Mouse (Mus musculus) hindbrain, embryonic 11.5 days (tissue): ENCODE measurements around the gene Zdhhc7. TPM values are rescaled to one million over a fixed set of nuclear protein-coding genes. Genes with fewer than 3 reads are reported as not detected.

ENCODE experiments used
- ATAC-seq: fragments of 200-750 bp; cut with Nextera tagmentation; 2 replicates; pipeline ENCODE4 v1.8.0; 2017; ENCODE audit warnings: mild to moderate bottlenecking, moderate TSS enrichment, moderate library complexity; ENCODE audit not compliant: low FRiP score
- DNase-seq: peaks from one replicate; pipeline ENCODE4 v3.0.0-alpha.2; 2015; ENCODE audit warnings: low spot score
- H3K27ac ChIP-seq: fragments of 300-500 bp; sonication (generic); 2 replicates; pipeline ENCODE4 v1.5.1; 2014; ENCODE audit warnings: mild to moderate bottlenecking, low read depth, low read length
- H3K27me3 ChIP-seq: fragments of 300-500 bp; sonication (generic); 2 replicates; pipeline ENCODE4 v1.6.1; 2014; ENCODE audit warnings: mild to moderate bottlenecking, low read length, moderate library complexity, mixed read lengths; ENCODE audit not compliant: control insufficient read depth, insufficient read depth
- H3K36me3 ChIP-seq: fragments of 300-500 bp; sonication (generic); 2 replicates; pipeline ENCODE4 v1.6.1; 2014; ENCODE audit warnings: mild to moderate bottlenecking, low read length, moderate library complexity, mixed read lengths; ENCODE audit not compliant: control insufficient read depth, insufficient read depth
- H3K4me1 ChIP-seq: fragments of 300-500 bp; sonication (generic); replicated peaks from 2 replicates; pipeline ENCODE4 v1.6.1; 2014; ENCODE audit warnings: low read length, mixed read lengths; ENCODE audit not compliant: control insufficient read depth, insufficient read depth
- H3K4me2 ChIP-seq: fragments of 300-500 bp; sonication (generic); replicated peaks from 2 replicates; pipeline ENCODE4 v1.6.1; 2014; ENCODE audit warnings: mild to moderate bottlenecking, low read depth, low read length
- H3K4me3 ChIP-seq: fragments of 300-500 bp; sonication (generic); 2 replicates; pipeline ENCODE4 v1.5.1; 2014; ENCODE audit warnings: low read depth, low read length
- H3K9ac ChIP-seq: fragments of 300-500 bp; sonication (generic); 2 replicates; pipeline ENCODE4 v1.6.1; 2014; ENCODE audit warnings: low read depth, low read length
- H3K9me3 ChIP-seq: fragments of 300-500 bp; sonication (generic); 2 replicates; pipeline ENCODE4 v1.6.1; 2016; ENCODE audit warnings: low read length; ENCODE audit not compliant: control insufficient read depth
- WGBS: fragments of 180-500 bp; shearing (Covaris S2); extraction: QIAGEN DNeasy Blood & Tissue Kit; methylation state at CpG from one replicate; pipeline ENCODE4 v1.1.7; 2014; 5-methylcytosine and 5-hydroxymethylcytosine counted together
- polyA plus RNA-seq: library from polyadenylated mRNA; unstranded; fragments of >200 nt; fragmentation: Nextera tagmentation; extraction: Ambion mirVana; gene quantifications from 2 replicates; pipeline ENCODE4 v1.2.1, GENCODE M21; 2014

Gene Zdhhc7
- polyA plus RNA-seq, 1 experiment from 2014 or later: 25.2 TPM

GRCm38 (mm10) chr8:120039313-120039919 is 61.9 kb downstream of the Zdhhc7 start:
- H3K9me3 ChIP-seq: no peaks in the 10 kb centered on the region
- H3K4me2 ChIP-seq: no peak overlapping the region
- H3K4me3 ChIP-seq: no peak overlapping the region
- 77% methylated on average over 11 of the region's 11 CpGs for WGBS
- no peaks in the 10 kb centered on the region for H3K4me1 ChIP-seq
- H3K36me3 ChIP-seq: no peaks in the 10 kb centered on the region
- DNase-seq: no peak
- no peak overlapping the region for H3K9ac ChIP-seq
- H3K27me3 ChIP-seq: no peaks in the 10 kb centered on the region
- no peak overlapping the region for H3K27ac ChIP-seq
- ATAC-seq: no peak

- WGBS: 91% methylated on average over 12 of the region's 12 CpGs
- Histone ChIP-seq H3K4me2 (no peak overlapping the region), H3K9ac (no peak overlapping the region), H3K27ac (no peak overlapping the region), H3K36me3 (no peaks in the 10 kb centered on the region), H3K4me3 (no peak overlapping the region), H3K4me1 (no peaks in the 10 kb centered on the region), H3K27me3 (no peaks in the 10 kb centered on the region), H3K9me3 (no peaks in the 10 kb centered on the region)
- DNase-seq (no peak), ATAC-seq (no peak)
Observed at GRCm38 (mm10) chr8:120038741-120039140, 62.5 kb downstream of the Zdhhc7 start.

- Histone ChIP-seq H3K27me3 (no peaks in the 10 kb centered on the region), H3K4me3 (no peak overlapping the region), H3K4me1 (no peaks in the 10 kb centered on the region), H3K4me2 (no peak overlapping the region), H3K9me3 (no peaks in the 10 kb centered on the region), H3K9ac (no peak overlapping the region), H3K27ac (no peak overlapping the region), H3K36me3 (no peaks in the 10 kb centered on the region)
- 87% methylated on average over 8 of the region's 8 CpGs for WGBS
- DNase-seq (no peak), ATAC-seq (no peak)
Observed at GRCm38 (mm10) chr8:120037611-120038010, 63.7 kb downstream of the Zdhhc7 start.

GRCm38 (mm10) chr8:120037199-120037598 is 64.1 kb downstream of the Zdhhc7 start:
- Histone ChIP-seq H3K36me3 (no peaks in the 10 kb centered on the region), H3K27me3 (no peaks in the 10 kb centered on the region), H3K4me2 (no peak overlapping the region), H3K27ac (no peak overlapping the region), H3K4me1 (no peaks in the 10 kb centered on the region), H3K4me3 (no peak overlapping the region), H3K9ac (no peak overlapping the region), H3K9me3 (no peaks in the 10 kb centered on the region)
- DNase-seq (no peak), ATAC-seq (no peak)
- WGBS: 89% methylated on average over 15 of the region's 15 CpGs

GRCm38 (mm10) chr8:120036578-120036977 is 64.7 kb downstream of the Zdhhc7 start:
- H3K27ac ChIP-seq: no peak overlapping the region
- no peak for ATAC-seq
- H3K4me2 ChIP-seq: no peak overlapping the region
- no peak for DNase-seq
- no peaks in the 10 kb centered on the region for H3K36me3 ChIP-seq
- H3K4me1 ChIP-seq: no peaks in the 10 kb centered on the region
- H3K9ac ChIP-seq: no peak overlapping the region
- H3K9me3 ChIP-seq: no peaks in the 10 kb centered on the region
- no peaks in the 10 kb centered on the region for H3K27me3 ChIP-seq
- no peak overlapping the region for H3K4me3 ChIP-seq
- 77% methylated on average over 4 of the region's 4 CpGs for WGBS

GRCm38 (mm10) chr8:120036111-120036510 is 65.2 kb downstream of the Zdhhc7 start:
- no peaks in the 10 kb centered on the region for H3K36me3 ChIP-seq
- no peak for DNase-seq
- no peak overlapping the region for H3K4me3 ChIP-seq
- H3K4me2 ChIP-seq: no peak overlapping the region
- ATAC-seq: no peak
- H3K4me1 ChIP-seq: no peaks in the 10 kb centered on the region
- WGBS: 27% methylated on average over 9 of the region's 9 CpGs
- H3K9me3 ChIP-seq: no peaks in the 10 kb centered on the region
- H3K27me3 ChIP-seq: no peaks in the 10 kb centered on the region
- H3K9ac ChIP-seq: no peak overlapping the region
- H3K27ac ChIP-seq: no peak overlapping the region

- ATAC-seq: no peak
- H3K27ac ChIP-seq: peak overlapping the region; percentile 30; the same call in 1 of the 2 replicates
Observed at GRCm38 (mm10) chr8:120034471-120034870, 66.8 kb downstream of the Zdhhc7 start.

GRCm38 (mm10) chr8:120032549-120033208 is 68.6 kb downstream of the Zdhhc7 start:
- Histone ChIP-seq H3K27me3 (no peaks in the 10 kb centered on the region), H3K4me3 (no peak overlapping the region), H3K4me2 (no peak overlapping the region), H3K9me3 (no peaks in the 10 kb centered on the region), H3K4me1 (no peaks in the 10 kb centered on the region; the same call in 1 of the 2 replicates), H3K9ac (no peak overlapping the region), H3K36me3 (no peaks in the 10 kb centered on the region), H3K27ac (no peak overlapping the region)
- WGBS: 84% methylated on average over 5 of the region's 5 CpGs
- DNase-seq: no peak
- no peak for ATAC-seq

More at GRCm38 (mm10) chr8:120034471-120034870, 66.8 kb downstream of the Zdhhc7 start:
- H3K4me3 ChIP-seq: no peak overlapping the region
- no peaks in the 10 kb centered on the region for H3K36me3 ChIP-seq
- H3K9ac ChIP-seq: no peak overlapping the region
- H3K9me3 ChIP-seq: no peaks in the 10 kb centered on the region
- H3K4me1 ChIP-seq: no peaks in the 10 kb centered on the region; the same call in 1 of the 2 replicates
- H3K27me3 ChIP-seq: no peaks in the 10 kb centered on the region
- DNase-seq: peak; percentile 38
- no peak overlapping the region for H3K4me2 ChIP-seq
- 30% methylated on average over 6 of the region's 6 CpGs for WGBS
